Mouse (Mus musculus): ENCODE results near the gene Ptger4. TPM values are rescaled to one million over a fixed set of nuclear protein-coding genes. Genes with fewer than 3 reads are reported as not detected.

The Ptger4 gene
- polyA plus RNA-seq, 1 experiment from 2014 or later, result 2.2 TPM

GRCm38 (mm10) chr15:5157386-5157785 is 86.6 kb downstream of the Ptger4 start:
- no peak overlapping the region for H3K4me3 ChIP-seq (replicated peaks)
- H3K4me2 ChIP-seq, result no peak overlapping the region
- H3K27me3 ChIP-seq, result no peaks in the 10 kb centered on the region
- peaks cover 62% of the 10 kb centered on the region for H3K4me1 ChIP-seq (replicated peaks)
- no peaks in the 10 kb centered on the region for H3K9me3 ChIP-seq (replicated peaks)
- H3K36me3 ChIP-seq, result peaks cover 27% of the 10 kb centered on the region
- DNase-seq (no peak), ATAC-seq (ENCODE audit: low read depth) (peak; percentile 19; the same call in 1 of the 2 replicates)
- 0 out of 2 replicates have a peak overlapping the region, but pooled peaks have one; percentile 7 for H3K27ac ChIP-seq
- 75% methylated on average over 1 of the region's 1 CpGs for WGBS (ENCODE audit: insufficient replicate concordance)
- H3K9ac ChIP-seq, result no peak overlapping the region

Other genes with a start within 250 kb of the Ptger4 start
- gene C7, start 180.4 kb downstream of the Ptger4 start, polyA plus RNA-seq (2015; fragmentation: Nextera tagmentation; extraction: Ambion mirVana), result not detected in 2 replicates
- gene Card6, start 135.6 kb downstream of the Ptger4 start, polyA plus RNA-seq (2015; fragmentation: Nextera tagmentation; extraction: Ambion mirVana), result 0.41 and 0.98 TPM in 2 replicates
- 482 and 499 TPM in 2 replicates for gene Rpl37, start 127.5 kb downstream of the Ptger4 start, polyA plus RNA-seq (2015; fragmentation: Nextera tagmentation; extraction: Ambion mirVana)
- 13.9 and 20.1 TPM in 2 replicates for gene Prkaa1, start 100.3 kb downstream of the Ptger4 start, polyA plus RNA-seq (2015; fragmentation: Nextera tagmentation; extraction: Ambion mirVana)
- 16.8 and 21.9 TPM in 2 replicates for gene Ttc33, start 58.7 kb downstream of the Ptger4 start, polyA plus RNA-seq (2015; fragmentation: Nextera tagmentation; extraction: Ambion mirVana)

All from liver, embryonic 13.5 days (tissue).